Comparison of ENCODE assay signal across 12 mouse cellular contexts in genomic region chr8:88225358-88225757, GRCm38 (mm10). TPM values are rescaled to one million over a fixed set of nuclear protein-coding genes. Genes with fewer than 3 reads are reported as not detected.
DNase-seq lines count a peak whose midpoint lies in the region; ATAC-seq lines count a peak whose summit lies in the region.
"Had no signal": no experiment of that assay in that cellular context is flagged by ENCODE, and none has a peak within 500 bp of the region (broad histone marks: within the 10 kb centered on the region; RNA-seq: fewer than 3 reads in every experiment).

No protein-coding gene starts in this region.

- no peak for DNase-seq in frontal cortex, adult 2 months (ENCODE audit: extremely low spot score in 1 of 2, low spot score in 1 of 2)
- no peak for DNase-seq in MN1 (ENCODE audit: low spot score)
- no peak for DNase-seq in testis, postnatal 10 days (ENCODE audit: low spot score)
- DNase-seq in gastrocnemius, adult 18-20 months (ENCODE audit: low spot score), result no peak
- DNase-seq: adrenal gland, postnatal 10 days; cerebellum, adult 9-10 months; liver; thymus, postnatal 25 days had no signal

- H3K27ac ChIP-seq in forebrain, embryonic 12.5 days, result peak overlapping the region; percentile 80
- H3K27ac ChIP-seq in limb, embryonic 15.5 days, result peak overlapping the region; percentile 11; the same call in 1 of the 2 replicates
- peak overlapping the region; percentile 62 for H3K27ac ChIP-seq in neural tube, embryonic 14.5 days (ENCODE audit: low read depth, low read length)

- H3K4me2 ChIP-seq in forebrain, embryonic 12.5 days, result no peak overlapping the region
- no peak overlapping the region for H3K4me2 ChIP-seq in limb, embryonic 15.5 days
- H3K4me2 ChIP-seq in neural tube, embryonic 14.5 days (ENCODE audit: low read depth, low read length), result no peak overlapping the region

- no peak overlapping the region for H3K4me3 ChIP-seq in forebrain, embryonic 12.5 days (replicated peaks)
- no peak overlapping the region for H3K4me3 ChIP-seq in limb, embryonic 15.5 days
- H3K4me3 ChIP-seq in neural tube, embryonic 14.5 days (ENCODE audit: low read depth, low read length), result no peak overlapping the region

- H3K36me3 ChIP-seq in forebrain, embryonic 12.5 days (replicated peaks), result no peaks in the 10 kb centered on the region
- H3K36me3 ChIP-seq in limb, embryonic 15.5 days, result 0 out of 2 replicates have a peak, but pooled peaks cover 4% of the 10 kb centered on the region
- no peaks in the 10 kb centered on the region for H3K36me3 ChIP-seq in neural tube, embryonic 14.5 days (ENCODE audit: control insufficient read depth, insufficient read depth, low read length)

- 10% methylated on average over 5 of the region's 5 CpGs for WGBS in forebrain, embryonic 12.5 days
- 77% methylated on average over 5 of the region's 5 CpGs for WGBS in limb, embryonic 15.5 days
- 8% methylated on average over 5 of the region's 5 CpGs for WGBS in neural tube, embryonic 14.5 days

- H3K9me3 ChIP-seq in forebrain, embryonic 12.5 days, result no peaks in the 10 kb centered on the region
- no peaks in the 10 kb centered on the region for H3K9me3 ChIP-seq in limb, embryonic 15.5 days
- no peaks in the 10 kb centered on the region for H3K9me3 ChIP-seq in neural tube, embryonic 14.5 days (ENCODE audit: control insufficient read depth, low read length)

- 0 out of 2 replicates have a peak, but pooled peaks have one; percentile 29 for ATAC-seq in frontal cortex, adult (ENCODE audit: low TSS enrichment)
- peak; percentile 46; the same call in 1 of the 2 replicates for ATAC-seq in forebrain, embryonic 12.5 days (ENCODE audit: low FRiP score)
- no peak for ATAC-seq in limb, embryonic 15.5 days (ENCODE audit: insufficient number of reproducible peaks, low FRiP score, low TSS enrichment, low read depth)
- ATAC-seq in neural tube, embryonic 14.5 days (ENCODE audit: low read depth), result peak; percentile 56; the same call in 1 of the 2 replicates

- H3K9ac ChIP-seq in forebrain, embryonic 12.5 days, result no peak overlapping the region
- no peak overlapping the region for H3K9ac ChIP-seq in limb, embryonic 15.5 days
- no peak overlapping the region for H3K9ac ChIP-seq in neural tube, embryonic 14.5 days (replicated peaks; ENCODE audit: low read depth, low read length)

- no peaks in the 10 kb centered on the region for H3K27me3 ChIP-seq in forebrain, embryonic 12.5 days
- H3K27me3 ChIP-seq in limb, embryonic 15.5 days, result no peaks in the 10 kb centered on the region
- no peaks in the 10 kb centered on the region for H3K27me3 ChIP-seq in neural tube, embryonic 14.5 days (ENCODE audit: control insufficient read depth, insufficient read depth, low read length)

- H3K4me1 ChIP-seq in forebrain, embryonic 12.5 days, result peaks cover 34% of the 10 kb centered on the region
- H3K4me1 ChIP-seq in limb, embryonic 15.5 days, result peaks cover 19% of the 10 kb centered on the region
- peaks cover 16% of the 10 kb centered on the region for H3K4me1 ChIP-seq in neural tube, embryonic 14.5 days (ENCODE audit: control insufficient read depth, insufficient read depth, low read length)

RNA-seq across cellular contexts. Expression of gene Tent4b, which starts 26.3 kb away (rescaled TPM):
- polyA plus RNA-seq in frontal cortex, adult 2 months (2012; rRNA removed), result 30.9 and 31.2 TPM in 2 replicates
- 11.2 and 12.7 TPM in 2 replicates for polyA plus RNA-seq in forebrain, embryonic 12.5 days (2016; fragmentation: Nextera tagmentation; extraction: Ambion mirVana)
- polyA plus RNA-seq in limb, embryonic 15.5 days (2015; fragmentation: Nextera tagmentation; extraction: Ambion mirVana), result 5.8 and 7.3 TPM in 2 replicates
- 16.0 and 18.8 TPM in 2 replicates for polyA plus RNA-seq in neural tube, embryonic 14.5 days (2014; fragmentation: Nextera tagmentation; extraction: Ambion mirVana)
- total RNA-seq in gastrocnemius, adult 18-20 months (2021), result 10 to 100 TPM; 13.0 to 15.3 TPM

RNA-seq across cellular contexts. Expression of gene Adcy7, which starts 46.8 kb away (rescaled TPM):
- 2.5 and 3.4 TPM in 2 replicates for polyA plus RNA-seq in frontal cortex, adult 2 months (2012; rRNA removed)
- 2.2 and 2.5 TPM in 2 replicates for polyA plus RNA-seq in forebrain, embryonic 12.5 days (2016; fragmentation: Nextera tagmentation; extraction: Ambion mirVana)
- polyA plus RNA-seq in limb, embryonic 15.5 days (2015; fragmentation: Nextera tagmentation; extraction: Ambion mirVana), result 7.3 and 8.3 TPM in 2 replicates
- polyA plus RNA-seq in neural tube, embryonic 14.5 days (2014; fragmentation: Nextera tagmentation; extraction: Ambion mirVana), result 2.2 and 3.7 TPM in 2 replicates
- total RNA-seq in gastrocnemius, adult 18-20 months (2021), result 1 to 10 TPM; 1.9 to 3.2 TPM

Comparison
In these comparisons a context has a peak if more than half of its experiments do, and no peak if none do; other contexts are left out.
1. H3K27ac ChIP-seq: peak in every context shown above with its lines; median percentile 80 in forebrain, embryonic 12.5 days; 62 in neural tube, embryonic 14.5 days; 11 in limb, embryonic 15.5 days.